Mouse (Mus musculus) c-Kit-negative CD71-positive TER-119-positive erythroid progenitor cells, embryonic 14.5 days (primary cell): ENCODE measurements around the gene Gm4869.
"Not testable (repeated sequence)": the region's sequence is repeated elsewhere in the genome, so short reads cannot be mapped to it uniquely, and the experiment has no call there.

Experiments used
- DNase-seq: peaks from one replicate; pipeline ENCODE4 v3.0.0-alpha.2; 2013; ENCODE audit warnings: low read depth, low spot score

Gm4869 gene

GRCm38 (mm10) chr5:140445345-140445744 lies at the start of gene Gm4869:
Gene Gm4869, plus strand, starts transcription at chr5:140445645.
- DNase-seq: no peak

- DNase-seq: no peak
Observed at GRCm38 (mm10) chr5:140396166-140396940, 49.1 kb upstream of the Gm4869 start.

- no peak for DNase-seq
Observed at GRCm38 (mm10) chr5:140402640-140403270, 42.7 kb upstream of the Gm4869 start.

GRCm38 (mm10) chr5:140405126-140405525 lies 40.3 kb upstream of the Gm4869 start:
- no peak for DNase-seq

GRCm38 (mm10) chr5:140406666-140407065 lies 38.8 kb upstream of the Gm4869 start:
- no peak for DNase-seq

- DNase-seq: no peak
Observed at GRCm38 (mm10) chr5:140408801-140409200, 36.6 kb upstream of the Gm4869 start.

GRCm38 (mm10) chr5:140411339-140411738 lies 34.1 kb upstream of the Gm4869 start:
- DNase-seq: peak; percentile 47

- DNase-seq: no peak
Observed at GRCm38 (mm10) chr5:140414647-140415046, 30.8 kb upstream of the Gm4869 start.

- DNase-seq: no peak
Observed at GRCm38 (mm10) chr5:140418106-140418488, 27.3 kb upstream of the Gm4869 start.

- peak; percentile 93 for DNase-seq
Observed at GRCm38 (mm10) chr5:140418489-140419441, 26.7 kb upstream of the Gm4869 start, which contains the start of gene Eif3b. Gene Eif3b, plus strand, starts transcription at chr5:140419328.

GRCm38 (mm10) chr5:140419442-140420080 lies 25.9 kb upstream of the Gm4869 start:
- DNase-seq: peak; percentile 42

GRCm38 (mm10) chr5:140420616-140421015 lies 24.8 kb upstream of the Gm4869 start:
- DNase-seq: peak; percentile 36

- no peak for DNase-seq
Observed at GRCm38 (mm10) chr5:140425016-140425783, 20.2 kb upstream of the Gm4869 start.

GRCm38 (mm10) chr5:140439117-140439516 lies 6.3 kb upstream of the Gm4869 start:
- not testable (repeated sequence) for DNase-seq

- no peak for DNase-seq
Observed at GRCm38 (mm10) chr5:140441406-140441805, 4.0 kb upstream of the Gm4869 start.

GRCm38 (mm10) chr5:140444012-140444411 lies 1.4 kb upstream of the Gm4869 start:
- DNase-seq: no peak

GRCm38 (mm10) chr5:140446054-140446453 lies 609 bp downstream of the Gm4869 start:
- no peak for DNase-seq

GRCm38 (mm10) chr5:140454488-140454887 lies 9.0 kb downstream of the Gm4869 start:
- DNase-seq: no peak

- DNase-seq: no peak
Observed at GRCm38 (mm10) chr5:140455466-140455865, 10.0 kb downstream of the Gm4869 start.

GRCm38 (mm10) chr5:140461476-140461875 lies 16.0 kb downstream of the Gm4869 start:
- no peak for DNase-seq

GRCm38 (mm10) chr5:140463151-140463550 lies 17.7 kb downstream of the Gm4869 start:
- DNase-seq: not testable (repeated sequence)
